Mouse (Mus musculus): Measurements from ENCODE around the gene Surf1. TPM values are rescaled to one million over a fixed set of nuclear protein-coding genes. Genes with fewer than 3 reads are reported as not detected.

Gene Surf1
- polyA plus RNA-seq, 1 experiment from 2014 or later = 62.1 TPM

Other genes starting within 250 kb of the Surf1 start
- gene Lcn4, start 245.2 kb downstream of the Surf1 start, polyA plus RNA-seq (2015; fragmentation: Nextera tagmentation; extraction: Ambion mirVana) = not detected in 2 replicates
- 0.12 and 0.17 TPM in 2 replicates for gene Abo, start 51.6 kb downstream of the Surf1 start, polyA plus RNA-seq (2015; fragmentation: Nextera tagmentation; extraction: Ambion mirVana)
- 24.9 and 25.2 TPM in 2 replicates for gene Surf6, start 13.7 kb downstream of the Surf1 start, polyA plus RNA-seq (2015; fragmentation: Nextera tagmentation; extraction: Ambion mirVana)
- gene Med22, start 5.9 kb downstream of the Surf1 start, polyA plus RNA-seq (2015; fragmentation: Nextera tagmentation; extraction: Ambion mirVana) = 40.3 and 45.7 TPM in 2 replicates
- gene Rpl7a, start 5.8 kb downstream of the Surf1 start, polyA plus RNA-seq (2015; fragmentation: Nextera tagmentation; extraction: Ambion mirVana) = 494 and 609 TPM in 2 replicates
- gene Surf2, start 163 bp downstream of the Surf1 start, polyA plus RNA-seq (2015; fragmentation: Nextera tagmentation; extraction: Ambion mirVana) = 40.4 and 40.8 TPM in 2 replicates
- 212 and 245 TPM in 2 replicates for gene Surf4, start 17.4 kb upstream of the Surf1 start, polyA plus RNA-seq (2015; fragmentation: Nextera tagmentation; extraction: Ambion mirVana)
- gene Stkld1, start 17.5 kb upstream of the Surf1 start, polyA plus RNA-seq (2015; fragmentation: Nextera tagmentation; extraction: Ambion mirVana) = 0.08 TPM in 1 of 2 replicates, not detected in the other
- gene Rexo4, start 47.9 kb upstream of the Surf1 start, polyA plus RNA-seq (2015; fragmentation: Nextera tagmentation; extraction: Ambion mirVana) = 40.0 and 44.6 TPM in 2 replicates
- gene Adamts13, start 56.9 kb upstream of the Surf1 start, polyA plus RNA-seq (2015; fragmentation: Nextera tagmentation; extraction: Ambion mirVana) = 0.15 and 0.31 TPM in 2 replicates
- 61.6 and 65.4 TPM in 2 replicates for gene Cacfd1, start 93.4 kb upstream of the Surf1 start, polyA plus RNA-seq (2015; fragmentation: Nextera tagmentation; extraction: Ambion mirVana)
- gene Slc2a6, start 111.5 kb upstream of the Surf1 start, polyA plus RNA-seq (2015; fragmentation: Nextera tagmentation; extraction: Ambion mirVana) = 1.1 and 1.3 TPM in 2 replicates
- gene Mymk, start 155.6 kb upstream of the Surf1 start, polyA plus RNA-seq (2015; fragmentation: Nextera tagmentation; extraction: Ambion mirVana) = 0.28 and 1.3 TPM in 2 replicates
- gene Adamtsl2, start 162.8 kb upstream of the Surf1 start, polyA plus RNA-seq (2015; fragmentation: Nextera tagmentation; extraction: Ambion mirVana) = 3.0 and 3.8 TPM in 2 replicates
- gene Fam163b, start 226.0 kb upstream of the Surf1 start, polyA plus RNA-seq (2015; fragmentation: Nextera tagmentation; extraction: Ambion mirVana) = 0.15 and 0.19 TPM in 2 replicates
- gene Dbh, start 248.7 kb upstream of the Surf1 start, polyA plus RNA-seq (2015; fragmentation: Nextera tagmentation; extraction: Ambion mirVana) = 1.3 and 3.1 TPM in 2 replicates